Mouse (Mus musculus): ENCODE measurements around the gene Nop9.
A peak's percentile ranks its signal among the peaks of the same experiment; 100 is the strongest.

The Nop9 gene

DNA sequence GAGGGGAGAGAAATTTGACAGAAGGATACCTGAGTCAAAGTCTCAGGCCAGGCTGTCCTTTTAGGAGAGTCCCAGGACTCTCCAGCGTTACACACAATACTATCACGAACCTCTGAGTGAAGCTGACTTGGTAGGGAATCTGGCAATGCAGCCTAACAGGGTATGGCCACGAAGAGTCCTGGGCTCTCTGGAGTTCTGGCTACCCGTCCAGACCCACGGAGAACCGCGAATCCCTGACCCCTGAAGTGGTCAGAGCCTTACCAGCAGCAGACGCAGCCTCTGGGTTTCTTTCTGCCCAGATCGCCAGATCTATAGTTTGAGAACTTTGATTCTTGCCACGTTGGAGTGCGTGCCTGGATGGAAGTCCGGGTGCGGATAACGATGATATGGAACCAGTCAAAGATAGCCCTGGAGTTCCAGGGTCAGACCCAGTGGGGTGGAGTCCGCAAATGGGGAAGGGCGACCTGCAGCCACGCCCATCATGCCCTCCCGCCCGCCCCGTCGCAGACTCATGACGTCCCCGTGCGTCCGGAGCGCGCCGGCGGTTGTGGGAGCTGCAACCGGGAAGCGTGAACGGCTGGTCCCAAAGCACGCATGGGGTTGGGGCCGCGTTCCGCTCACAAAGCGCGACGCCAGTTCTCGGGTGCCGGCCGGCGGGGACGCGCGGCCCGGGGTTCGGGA is at the start of gene Nop9, which contains the start of gene Dhrs1:
Gene Nop9, plus strand, starts transcription at position 514 of the 681 bp plus-strand sequence.
Gene Dhrs1, minus strand, starts transcription at position 511 of the 681 bp plus-strand sequence.
- DNase-seq = peak; percentile 78

DNA sequence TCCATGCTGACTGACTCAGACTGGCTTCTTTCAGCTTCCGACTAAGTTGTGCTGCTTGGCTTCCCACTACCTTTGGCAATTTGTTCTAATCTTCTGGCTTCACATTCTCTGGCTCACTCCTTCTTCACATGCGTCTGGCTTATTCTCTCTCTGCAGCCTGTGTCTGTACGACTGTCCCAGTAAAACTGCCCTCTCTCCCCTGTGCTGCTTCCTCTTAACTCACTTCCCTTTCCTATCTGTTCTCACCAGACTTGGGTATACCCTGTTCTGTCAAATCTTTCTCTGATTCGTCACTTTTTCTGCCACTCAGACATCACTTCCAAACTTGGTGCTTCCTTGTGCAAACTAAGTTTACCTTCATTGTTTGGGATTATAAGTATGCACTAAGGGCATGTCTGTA is 48.3 kb upstream of the Nop9 start:
- DNase-seq = no peak

DNA sequence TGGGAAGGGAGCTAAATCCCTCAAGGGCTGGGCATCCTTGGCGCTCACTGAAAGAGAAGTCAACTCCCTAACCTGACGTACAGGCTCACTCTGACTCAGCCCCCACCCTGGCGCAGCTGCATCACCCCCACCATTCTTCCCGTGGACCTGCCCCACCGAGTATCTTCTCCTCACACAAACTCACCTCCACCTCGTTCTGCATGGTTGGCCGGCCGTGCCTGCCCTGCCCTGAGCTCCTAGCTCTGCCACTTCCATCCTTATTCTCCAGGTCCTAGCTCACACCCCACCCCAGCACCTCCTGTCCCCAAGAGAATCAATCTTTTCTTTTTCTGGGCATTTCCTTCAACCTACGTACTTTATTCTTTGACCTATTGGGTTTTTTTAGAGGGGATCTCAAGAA is 44.4 kb upstream of the Nop9 start:
- DNase-seq = no peak

DNA sequence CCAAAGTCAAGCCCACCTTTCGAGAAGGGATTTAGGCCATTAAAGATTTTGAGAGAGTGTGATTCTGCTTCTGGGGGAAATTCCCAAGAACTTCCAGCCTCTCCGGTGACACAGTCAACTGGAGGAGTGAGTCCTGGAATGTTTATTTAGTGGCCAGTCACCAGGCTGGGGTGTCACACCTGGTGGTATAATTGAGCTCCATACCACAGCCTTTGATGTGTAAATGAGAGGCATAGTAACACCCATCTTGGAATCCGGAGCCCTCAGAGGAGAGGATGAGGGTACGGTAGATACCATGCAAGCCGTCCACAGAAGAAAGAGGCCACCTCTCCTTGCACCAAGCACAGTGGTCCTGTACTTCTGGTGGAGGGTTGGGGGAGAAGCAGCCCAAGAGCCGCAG is 42.7 kb upstream of the Nop9 start:
- DNase-seq = no peak

DNA sequence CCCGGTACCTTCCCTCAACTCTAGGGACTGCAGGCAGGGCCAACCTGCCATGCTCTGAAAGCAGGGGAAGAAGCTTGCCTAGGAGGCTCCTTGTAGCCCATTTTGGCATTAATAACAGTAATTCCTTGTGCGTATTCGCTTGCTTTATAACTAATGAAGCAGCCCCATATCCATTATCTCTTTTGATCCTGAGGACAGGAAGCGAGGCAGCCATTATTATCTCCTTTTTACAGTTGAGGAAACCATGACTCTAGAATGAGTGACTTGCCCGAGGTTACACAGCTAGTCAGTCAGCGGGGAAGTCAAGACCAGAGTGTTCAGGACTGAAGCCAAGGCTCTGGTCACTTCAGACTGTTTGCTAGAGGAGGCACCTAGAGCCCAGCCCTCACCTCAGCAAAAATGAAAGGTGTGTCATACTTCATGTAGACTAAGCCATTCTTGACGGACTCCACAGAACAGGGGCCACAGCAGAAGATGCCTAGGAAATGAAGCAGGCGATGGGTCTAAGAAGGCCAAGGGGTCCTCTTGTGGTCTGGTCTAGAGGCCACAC is 39.4 kb upstream of the Nop9 start:
- DNase-seq = no peak

DNA sequence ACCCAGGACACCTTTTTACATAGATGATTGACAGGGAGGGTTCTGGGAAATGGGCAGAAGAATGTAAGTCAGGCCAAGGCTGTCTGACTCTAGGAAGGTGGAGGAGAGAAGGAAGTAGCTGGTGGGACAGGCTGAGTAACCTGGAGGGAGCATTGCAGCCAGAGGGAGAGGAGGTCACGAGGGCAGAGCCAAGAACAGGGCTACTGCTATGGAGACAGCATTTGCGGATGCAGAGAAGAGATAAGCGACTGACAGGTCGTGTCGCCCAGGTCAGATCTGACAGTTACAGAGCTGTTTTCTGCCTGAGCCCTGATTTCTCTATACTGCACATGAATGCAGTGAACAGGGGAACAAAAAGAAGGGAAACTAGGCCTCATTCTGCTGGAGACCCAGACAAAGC is 38.1 kb upstream of the Nop9 start:
- no peak for DNase-seq

DNA sequence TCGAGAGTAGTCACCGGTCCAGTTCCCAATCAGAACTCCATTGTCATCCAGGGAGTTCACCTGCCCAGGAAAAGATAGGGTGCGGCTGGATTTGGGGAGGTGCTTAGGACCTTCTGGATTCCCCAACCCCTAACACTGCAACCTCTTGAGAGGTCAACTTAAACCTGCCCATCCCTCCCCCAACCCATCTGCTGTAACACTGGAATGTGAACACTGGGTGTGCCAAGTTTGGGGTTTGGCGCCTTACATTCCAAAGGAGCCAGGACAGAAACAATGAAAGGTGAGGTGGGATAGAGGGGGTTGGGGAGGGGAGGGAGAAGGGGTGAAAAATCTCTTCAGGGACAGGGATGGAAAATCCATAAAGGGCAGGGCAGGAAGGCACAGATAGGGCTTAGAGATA is 36.0 kb upstream of the Nop9 start:
- no peak for DNase-seq

DNA sequence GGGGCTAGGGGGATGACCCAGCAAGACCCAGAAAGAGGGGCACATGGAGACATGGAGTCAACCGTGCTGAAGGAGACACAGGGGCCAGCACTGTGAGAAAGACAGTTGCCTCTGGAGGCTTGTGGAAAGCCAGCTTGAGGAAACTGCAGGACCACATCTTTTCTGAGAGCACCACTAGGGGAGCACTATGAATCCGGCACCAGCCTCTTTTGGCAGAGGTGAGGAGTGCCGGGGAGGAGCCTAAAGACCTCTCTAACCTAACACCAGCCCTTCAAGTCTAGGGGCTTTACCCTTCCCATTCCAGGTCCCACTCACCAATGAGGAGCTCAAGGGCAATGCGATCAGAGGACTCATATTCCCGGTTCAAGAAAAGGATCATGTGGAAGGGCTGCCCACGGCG is 33.7 kb upstream of the Nop9 start:
- no peak for DNase-seq

DNA sequence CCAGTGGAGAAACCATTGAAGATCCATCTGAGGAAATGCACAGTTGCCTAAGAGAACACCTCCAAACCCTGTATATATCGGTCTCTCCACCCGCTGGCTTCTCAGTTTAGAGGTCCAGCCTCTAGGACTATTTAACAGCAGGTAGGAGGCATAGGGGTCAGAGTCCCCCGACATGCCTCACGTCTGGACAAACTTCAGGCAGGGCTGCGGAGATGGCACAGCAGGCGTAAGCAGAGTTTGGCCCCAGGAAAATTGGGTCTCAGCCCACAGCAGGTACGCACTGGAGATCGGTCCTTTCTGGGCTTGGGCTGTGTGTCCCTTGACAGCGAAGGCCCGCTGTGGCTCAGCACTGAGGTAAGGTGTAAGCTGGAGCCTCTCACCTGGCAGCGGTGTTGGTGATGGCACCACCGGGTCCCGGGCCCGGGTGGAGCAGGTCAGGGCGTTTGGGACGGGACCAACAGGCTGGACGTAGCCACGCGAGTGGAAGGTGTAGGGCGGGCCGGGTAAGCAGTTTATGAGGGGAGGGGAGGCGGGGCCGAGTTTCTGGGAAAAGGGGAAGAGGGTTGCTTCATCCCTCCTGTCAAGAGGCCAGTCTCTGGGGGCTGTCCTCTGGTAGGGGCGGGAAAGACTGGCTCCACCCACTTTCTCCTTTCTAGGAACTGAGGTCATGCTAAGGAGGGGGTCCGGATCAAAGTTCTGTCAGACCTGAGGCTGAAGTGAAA is 32.3 kb upstream of the Nop9 start:
- DNase-seq = no peak

DNA sequence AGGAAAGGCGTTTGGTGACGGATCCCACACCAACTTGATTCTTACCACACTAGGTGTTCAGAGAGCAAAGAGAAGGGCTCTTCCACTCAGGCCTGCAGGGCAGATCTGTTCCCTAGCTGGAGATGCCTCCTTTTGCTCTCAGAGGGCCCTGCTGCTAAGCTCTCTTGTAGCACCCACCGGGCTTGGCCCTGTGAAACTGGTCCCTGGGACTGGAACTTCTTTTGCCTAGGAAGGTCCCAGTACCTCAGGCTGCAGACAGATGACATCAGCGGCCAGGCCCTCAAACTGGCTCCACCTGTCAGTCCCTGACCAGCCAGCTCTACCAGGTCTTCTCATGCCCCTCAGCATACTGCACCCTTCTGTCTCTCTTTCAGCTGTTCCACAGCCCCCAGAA is 31.8 kb upstream of the Nop9 start, which contains the start of gene Tgm1:
Gene Tgm1, minus strand, starts transcription at position 198 of the 394 bp plus-strand sequence.
- DNase-seq = no peak

DNA sequence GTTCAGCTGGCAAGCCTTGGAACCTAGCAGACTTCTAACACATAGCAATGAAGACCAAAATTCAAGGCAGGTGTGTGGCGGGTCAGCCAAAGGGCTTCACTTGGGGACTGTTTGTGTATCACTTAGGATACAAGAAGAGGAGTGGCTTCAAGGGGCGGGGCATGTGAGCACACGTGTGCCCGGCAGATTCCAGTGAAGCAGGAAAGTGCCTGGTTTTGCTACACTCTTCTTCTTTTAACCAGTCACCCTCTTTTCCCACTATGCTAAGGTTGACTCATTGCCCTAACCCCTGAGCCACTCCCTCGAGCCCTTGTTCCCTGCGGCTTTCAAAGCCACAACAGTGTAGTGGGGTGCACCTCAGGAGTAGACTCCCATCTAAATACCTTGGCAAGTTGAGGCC is 30.6 kb upstream of the Nop9 start:
- DNase-seq = no peak

DNA sequence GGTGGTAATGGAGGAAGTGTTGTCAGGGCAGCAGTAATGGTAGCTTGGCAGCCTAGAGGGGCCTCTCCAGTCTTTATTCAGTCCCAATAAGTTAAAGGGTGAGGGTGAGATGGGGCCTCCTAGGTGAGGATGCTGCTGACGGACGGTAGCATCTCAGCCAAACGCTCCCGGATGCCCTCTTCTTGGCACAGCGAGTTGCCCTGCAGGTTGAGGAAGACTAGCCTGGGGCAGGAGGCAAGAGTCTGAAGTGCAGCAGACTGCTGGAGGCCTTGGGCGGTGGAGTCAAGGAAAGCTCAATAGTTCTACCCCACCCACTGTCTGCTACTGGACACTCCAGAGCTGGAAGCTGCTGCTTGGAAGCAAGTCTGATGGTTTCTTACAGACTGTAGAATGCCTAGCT is 29.2 kb upstream of the Nop9 start:
- DNase-seq = no peak

DNA sequence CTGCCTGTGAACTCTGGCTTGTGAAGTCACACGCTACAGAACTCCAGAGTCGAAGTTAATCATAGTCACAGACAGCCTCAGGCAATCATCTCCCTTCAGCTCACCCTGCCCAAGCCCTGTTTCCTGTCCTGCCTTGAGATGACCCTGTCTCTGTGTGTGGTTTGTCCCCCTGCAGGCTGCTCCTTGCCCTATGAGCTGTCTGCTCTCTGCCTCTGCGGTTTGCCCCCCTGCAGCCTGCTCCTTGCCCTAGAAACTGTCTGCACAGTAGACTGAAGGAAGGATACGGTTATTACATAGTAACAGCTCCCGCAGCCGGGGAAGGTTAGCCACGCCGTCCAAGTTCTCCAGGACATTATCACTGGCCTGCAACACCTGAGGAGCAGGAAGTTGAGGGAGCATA is 28.6 kb upstream of the Nop9 start:
- no peak for DNase-seq

DNA sequence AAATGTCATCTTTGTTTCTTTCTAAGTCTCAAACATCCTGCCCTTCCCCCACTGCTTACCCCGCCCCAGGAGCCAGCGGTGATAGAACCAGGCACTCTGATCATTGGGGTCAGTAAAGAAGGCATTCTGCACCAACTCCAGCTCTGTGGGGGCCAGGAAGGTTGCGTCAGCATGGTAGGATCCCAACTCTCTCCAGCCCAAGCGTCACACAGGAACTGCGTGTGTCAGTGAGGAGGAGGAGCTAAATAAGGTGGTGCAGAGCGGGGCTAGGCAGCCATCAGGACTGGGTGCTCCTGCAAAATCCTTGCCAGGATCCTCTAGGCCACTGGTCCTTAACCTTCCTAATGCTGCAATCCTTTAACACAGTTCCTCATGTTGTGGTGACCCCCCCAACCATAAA is 25.8 kb upstream of the Nop9 start:
- DNase-seq = no peak

DNA sequence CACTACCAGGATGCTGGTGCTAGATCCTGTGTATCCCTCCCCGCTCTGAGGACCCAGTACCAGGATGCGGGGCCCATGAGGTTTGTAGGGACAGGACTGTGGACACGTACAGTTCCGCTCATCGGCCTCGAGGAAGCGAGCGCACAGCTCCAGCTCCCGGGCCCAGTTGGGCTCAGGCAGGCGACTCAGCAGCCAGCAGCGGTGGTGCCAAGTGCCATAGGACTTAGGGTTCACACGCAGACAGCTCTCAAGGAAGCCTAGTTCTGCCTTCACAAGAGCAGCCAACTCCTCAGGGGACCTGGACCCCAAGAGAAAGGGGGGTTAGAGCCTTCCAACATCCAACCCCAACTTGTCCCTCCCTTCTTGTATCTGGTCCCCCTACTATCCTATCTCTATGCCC is 24.8 kb upstream of the Nop9 start:
- DNase-seq = no peak

DNA sequence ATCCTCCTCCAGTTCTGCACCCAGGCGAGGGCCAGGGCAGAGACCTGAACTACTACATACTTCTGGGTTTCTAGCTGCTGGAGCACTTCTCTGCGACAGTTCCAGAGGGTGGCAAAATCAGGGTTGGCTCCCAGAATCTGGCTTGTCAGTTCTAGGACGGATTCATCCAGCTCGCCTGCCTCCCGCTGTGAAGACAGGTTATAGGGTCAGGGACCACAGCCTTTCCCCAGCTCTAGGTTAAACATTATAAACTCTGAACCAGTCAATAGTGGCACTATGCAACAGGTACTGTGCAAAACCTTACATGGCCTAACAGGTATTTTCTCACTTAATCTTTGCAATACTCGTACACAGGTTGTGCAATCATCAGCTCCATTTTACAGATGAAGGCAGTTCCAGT is 24.4 kb upstream of the Nop9 start:
- peak; percentile 14 for DNase-seq

DNA sequence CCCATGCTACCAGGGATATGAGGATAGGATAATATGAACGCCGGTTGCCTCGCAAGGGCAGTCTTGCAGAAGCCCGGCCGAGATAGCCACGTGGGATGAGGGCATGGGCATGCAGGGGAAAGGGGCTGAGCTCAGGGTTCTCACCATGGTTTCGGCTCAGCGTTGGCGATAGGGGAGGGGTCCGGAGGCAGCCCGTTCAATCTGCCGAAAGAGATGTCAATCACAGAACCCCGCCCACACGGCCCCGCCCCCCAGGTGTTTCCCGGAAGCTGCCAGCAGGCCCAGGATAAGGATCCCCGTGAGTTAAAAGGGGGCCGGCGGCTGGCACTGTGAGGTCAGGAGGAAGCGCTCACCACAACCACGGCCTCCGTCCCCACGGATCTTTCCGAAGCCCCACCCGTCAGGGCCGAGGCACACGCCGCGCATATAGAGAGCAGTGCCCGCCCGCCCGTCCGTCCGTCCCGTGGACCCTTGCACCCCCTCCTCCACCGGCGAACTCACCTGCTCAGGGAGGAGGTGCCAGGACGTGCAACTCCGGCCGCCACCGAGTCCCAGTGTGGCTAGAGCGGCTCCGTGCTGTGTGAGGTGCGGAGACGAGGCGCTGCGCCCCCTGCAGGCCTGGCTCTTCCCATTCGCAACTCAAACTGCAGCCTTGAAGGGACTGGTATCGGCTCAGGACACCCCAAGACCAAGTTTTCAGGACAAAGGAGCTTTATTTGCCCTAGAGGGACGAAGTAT is 23.6 kb upstream of the Nop9 start, which contains the start of gene Rabggta:
Gene Rabggta, minus strand, starts transcription at position 564 of the 738 bp plus-strand sequence.
- peak; percentile 92 for DNase-seq

DNA sequence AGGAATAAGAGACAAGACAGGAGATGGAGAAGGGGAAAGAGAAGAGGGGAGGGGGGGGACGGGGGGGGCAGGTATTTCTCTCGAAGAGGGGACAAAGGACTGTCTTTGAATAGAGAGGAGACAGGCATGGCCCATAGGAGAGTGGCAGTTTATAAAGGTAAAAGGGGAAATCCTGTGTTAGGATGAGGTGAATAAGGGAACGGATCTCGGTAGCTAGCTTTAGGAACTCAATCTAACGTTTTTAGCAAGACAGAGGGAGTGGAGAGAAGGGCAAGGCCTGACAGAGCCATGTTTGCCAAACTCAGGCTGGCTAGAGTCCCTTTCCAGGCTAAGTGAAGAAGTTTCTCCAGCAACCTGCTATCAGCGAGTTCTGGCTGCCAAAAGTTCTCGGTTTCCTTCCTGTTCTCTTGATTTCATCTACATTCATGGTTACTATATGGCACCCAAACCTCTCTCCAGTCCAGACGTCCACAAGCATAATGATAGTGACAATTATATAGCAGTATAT is 23.0 kb upstream of the Nop9 start:
- DNase-seq = no peak

DNA sequence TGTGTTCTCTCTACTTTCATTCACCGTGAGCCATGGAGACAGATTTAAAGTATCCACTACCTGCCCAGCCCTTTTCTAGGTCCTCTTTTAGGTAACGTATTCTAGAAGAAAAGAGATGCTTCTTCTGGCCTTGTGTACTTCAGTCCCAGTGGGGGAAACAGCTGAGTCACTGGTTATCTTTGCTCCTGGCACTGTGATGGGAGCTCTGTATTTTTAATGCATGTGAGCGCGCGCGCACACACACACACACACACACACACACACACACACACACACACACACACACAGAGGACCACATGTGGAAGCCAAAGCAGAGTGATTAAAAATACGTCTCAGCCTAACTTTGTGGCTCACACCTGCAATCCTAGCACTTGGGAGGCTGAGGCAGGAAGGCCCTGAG is 22.1 kb upstream of the Nop9 start:
- no peak for DNase-seq

DNA sequence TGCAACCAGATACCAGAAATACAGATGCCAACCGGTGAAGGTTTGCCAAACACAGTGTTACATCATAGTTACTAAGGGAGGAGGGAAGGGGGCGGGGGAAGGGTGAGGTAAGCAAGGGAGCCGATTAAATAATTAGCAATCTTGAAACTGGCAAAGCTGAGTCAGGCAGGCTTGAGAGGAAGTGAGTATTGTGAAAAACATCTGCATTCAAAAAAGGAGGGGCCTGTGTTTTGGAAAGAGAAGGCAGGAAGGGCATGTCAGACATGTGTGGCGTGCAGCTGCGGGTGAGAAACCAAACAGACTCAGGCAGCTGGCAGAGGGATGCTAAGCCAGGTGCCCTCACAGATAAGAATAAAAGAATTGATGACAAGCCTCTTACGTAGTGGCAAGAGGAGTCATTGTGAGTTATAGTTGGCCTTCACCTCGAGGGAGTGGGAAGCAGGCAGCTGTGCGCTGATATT is 21.1 kb upstream of the Nop9 start:
- DNase-seq = no peak

DNA sequence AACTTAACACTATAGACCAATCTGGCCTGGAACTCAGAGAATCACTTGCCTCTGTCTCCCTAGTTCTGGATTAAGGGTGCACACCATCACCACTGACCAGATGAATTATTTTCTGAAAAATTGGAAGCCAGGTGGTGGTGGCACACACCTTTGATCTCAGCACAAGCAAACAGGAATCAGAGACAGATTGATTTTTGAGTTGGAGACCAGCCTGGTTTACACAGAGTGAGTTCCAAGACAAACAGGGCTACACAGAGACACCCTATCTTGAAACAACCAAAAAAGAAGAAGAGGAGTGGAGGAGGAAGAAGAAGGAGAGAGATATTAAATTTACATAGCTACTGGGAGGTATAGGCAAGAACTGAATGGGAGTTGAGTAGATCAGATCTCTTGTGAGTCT is 19.2 kb upstream of the Nop9 start:
- no peak for DNase-seq

DNA sequence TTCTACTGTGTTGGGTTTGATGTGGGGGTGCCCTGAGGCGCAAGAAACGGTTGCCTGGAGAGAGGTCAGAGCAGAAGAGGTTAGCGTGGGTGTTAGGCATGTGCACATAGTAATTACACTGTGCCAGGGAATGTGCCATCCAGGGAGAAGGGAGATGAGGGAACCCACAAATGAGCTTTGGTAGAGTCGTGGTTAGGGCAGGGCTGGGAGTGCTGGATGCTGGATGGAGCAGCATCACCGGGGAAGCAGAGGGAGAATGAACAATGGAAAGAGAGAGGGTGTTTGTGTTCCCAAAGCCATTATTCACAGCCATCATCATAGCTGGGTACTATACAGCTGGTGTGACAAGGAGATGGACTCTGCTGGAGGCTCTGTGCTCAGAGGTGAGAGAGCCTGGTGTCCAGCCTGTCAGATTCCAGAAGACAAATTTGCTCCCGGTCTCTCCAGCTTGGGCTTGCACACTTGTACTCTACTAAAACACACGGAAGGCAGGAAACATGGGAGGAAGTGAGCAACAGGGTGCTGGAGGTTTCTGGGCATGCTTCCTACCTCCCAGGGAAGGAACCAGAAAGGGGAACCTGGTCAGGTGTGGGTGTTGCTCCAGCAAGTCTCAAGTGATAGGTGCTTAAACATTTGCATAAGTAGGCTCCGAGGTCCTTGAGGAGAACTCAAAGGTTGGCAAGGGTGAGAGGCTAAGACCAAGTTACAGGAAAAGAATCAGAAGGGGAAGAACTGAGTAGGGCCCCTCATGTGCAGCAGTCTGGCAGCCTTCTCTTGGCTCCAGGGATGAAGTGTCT is 17.4 kb upstream of the Nop9 start:
- no peak for DNase-seq
